Mouse (Mus musculus): ENCODE measurements at regions not wholly inside any gene's neighbourhood (a gene's known extent, or its start where the extent isn't known, plus 50 kb on each side); places are given as distances from the start of the nearest gene placed in this dataset.

GRCm38 (mm10) chr12:12882931-12883553 is 58.7 kb downstream of the Mycn start:
- no peak for DNase-seq

- DNase-seq: no peak
Observed at GRCm38 (mm10) chr12:12878031-12878430, 63.7 kb downstream of the Mycn start.

GRCm38 (mm10) chr12:12877539-12877938 is 64.2 kb downstream of the Mycn start:
- DNase-seq: no peak

GRCm38 (mm10) chr12:12875976-12876745 is 65.6 kb downstream of the Mycn start:
- DNase-seq: no peak

- no peak for DNase-seq
Observed at GRCm38 (mm10) chr12:12873551-12873950, 68.2 kb downstream of the Mycn start.

- DNase-seq: no peak
Observed at GRCm38 (mm10) chr12:12872974-12873373, 68.7 kb downstream of the Mycn start.

- DNase-seq: no peak
Observed at GRCm38 (mm10) chr12:12871272-12871671, 70.4 kb downstream of the Mycn start.

- DNase-seq: no peak
Observed at GRCm38 (mm10) chr12:12866590-12866989, 75.1 kb downstream of the Mycn start.

- DNase-seq: no peak
Observed at GRCm38 (mm10) chr12:12850681-12851080, 91.0 kb downstream of the Mycn start.

- DNase-seq: no peak
Observed at GRCm38 (mm10) chr12:12846716-12847115, 95.0 kb downstream of the Mycn start.

GRCm38 (mm10) chr12:12842247-12842957 is 99.3 kb downstream of the Mycn start:
- DNase-seq: no peak

GRCm38 (mm10) chr12:12841385-12842238 is 100.1 kb downstream of the Mycn start:
- DNase-seq: no peak

- DNase-seq: no peak
Observed at GRCm38 (mm10) chr12:12840661-12841384, 100.9 kb downstream of the Mycn start.

GRCm38 (mm10) chr12:12837775-12838174 is 103.9 kb downstream of the Mycn start:
- DNase-seq: no peak

- no peak for DNase-seq
Observed at GRCm38 (mm10) chr12:12827821-12828641, 113.7 kb downstream of the Mycn start.

GRCm38 (mm10) chr12:12827379-12827778 is 114.3 kb downstream of the Mycn start:
- DNase-seq: no peak

GRCm38 (mm10) chr12:12826431-12826830 is 115.3 kb downstream of the Mycn start:
- no peak for DNase-seq

GRCm38 (mm10) chr12:12825842-12826241 is 115.9 kb downstream of the Mycn start:
- DNase-seq: no peak

GRCm38 (mm10) chr12:12821473-12821872 is 120.2 kb downstream of the Mycn start:
- DNase-seq: no peak

- no peak for DNase-seq
Observed at GRCm38 (mm10) chr12:12820668-12821351, 120.9 kb downstream of the Mycn start.

GRCm38 (mm10) chr12:12819746-12820145 is 122.0 kb downstream of the Mycn start:
- no peak for DNase-seq
